Mouse (Mus musculus) heart, postnatal 14 days (tissue): ENCODE measurements around the gene Rhebl1. TPM values are rescaled to one million over a fixed set of nuclear protein-coding genes. Genes with fewer than 3 reads are reported as not detected.

Experiments used
- DNase-seq, 2 experiments: peaks; one replicate each; pipeline ENCODE4 v3.0.0; 2021 to 2022
- intact Hi-C: fragments of 180-260 bp; cut with DNase I; formaldehyde crosslinking; loops from one replicate; pipeline ENCODE4 v1.15.1; 2025
- total RNA-seq, 2 experiments: library from RNA; stranded (reverse); gene quantifications; 2 replicates each; pipeline ENCODE4 v1.2.3; 2021

Rhebl1 gene
- total RNA-seq, 2 experiments from 2014 or later: 1.6 to 2.0 TPM

DNA sequence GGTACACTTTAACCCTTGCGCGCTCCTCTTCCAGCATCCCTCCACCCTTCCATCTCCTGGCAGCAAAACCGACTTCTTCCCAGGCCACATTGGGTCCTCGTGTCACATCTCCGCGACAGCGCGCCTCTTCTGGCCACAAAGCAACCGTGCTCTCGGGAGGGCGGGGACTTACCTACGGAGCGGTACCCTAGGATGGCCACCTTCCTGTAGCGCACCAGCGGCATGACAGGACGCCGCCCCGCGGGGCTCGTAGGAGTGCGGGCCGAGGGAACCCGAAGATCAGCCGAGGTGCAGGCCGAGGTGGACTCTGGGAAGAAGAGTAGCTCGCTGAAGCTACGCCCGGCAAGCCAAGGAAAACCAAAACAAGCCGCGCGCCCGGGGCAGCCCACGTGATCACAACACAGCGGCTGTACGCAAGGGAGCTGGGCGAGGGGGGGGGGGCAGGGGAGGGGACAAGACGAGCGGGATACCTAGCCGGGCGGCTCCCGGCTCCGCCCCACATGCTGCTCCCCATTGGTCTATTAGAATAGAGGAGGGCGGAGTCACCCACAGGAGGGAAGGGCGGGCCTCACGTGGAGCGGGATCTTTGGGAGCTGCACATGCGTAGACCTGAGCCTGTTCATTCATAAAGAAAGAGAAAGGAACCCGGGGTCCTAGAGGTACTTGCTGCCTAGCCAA is 13.2 kb downstream of the Rhebl1 start:
- intact Hi-C loops: loop anchor here (2.0 kb wide), 1 partner anchor 48 kb away; no protein-coding TSS in a partner anchor
- DNase-seq: peak; percentile 84 to 86

DNA sequence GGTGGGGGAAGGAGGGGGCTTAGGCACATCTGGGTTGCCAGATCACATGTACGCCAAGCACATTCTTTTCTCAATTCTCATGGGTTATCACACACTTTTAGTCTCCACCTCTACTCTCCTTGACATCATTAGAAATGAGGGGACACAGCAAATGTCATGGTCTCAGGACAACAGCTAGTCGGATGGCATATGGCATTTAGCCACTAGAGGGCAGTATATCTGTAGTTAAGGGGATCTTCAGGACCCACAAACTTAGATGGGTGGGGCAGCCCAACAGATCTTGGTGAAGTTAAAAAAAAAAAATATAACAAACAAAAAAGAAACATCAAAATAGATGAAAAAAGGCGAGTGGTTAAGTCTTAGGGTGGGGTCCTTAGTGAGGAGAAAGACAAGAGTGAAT is 17.0 kb downstream of the Rhebl1 start:
- DNase-seq: peak; percentile 49 to 82
- intact Hi-C loops: loop anchor here (2.0 kb wide), 2 partner anchors 25 to 117 kb away; no protein-coding TSS in a partner anchor

DNA sequence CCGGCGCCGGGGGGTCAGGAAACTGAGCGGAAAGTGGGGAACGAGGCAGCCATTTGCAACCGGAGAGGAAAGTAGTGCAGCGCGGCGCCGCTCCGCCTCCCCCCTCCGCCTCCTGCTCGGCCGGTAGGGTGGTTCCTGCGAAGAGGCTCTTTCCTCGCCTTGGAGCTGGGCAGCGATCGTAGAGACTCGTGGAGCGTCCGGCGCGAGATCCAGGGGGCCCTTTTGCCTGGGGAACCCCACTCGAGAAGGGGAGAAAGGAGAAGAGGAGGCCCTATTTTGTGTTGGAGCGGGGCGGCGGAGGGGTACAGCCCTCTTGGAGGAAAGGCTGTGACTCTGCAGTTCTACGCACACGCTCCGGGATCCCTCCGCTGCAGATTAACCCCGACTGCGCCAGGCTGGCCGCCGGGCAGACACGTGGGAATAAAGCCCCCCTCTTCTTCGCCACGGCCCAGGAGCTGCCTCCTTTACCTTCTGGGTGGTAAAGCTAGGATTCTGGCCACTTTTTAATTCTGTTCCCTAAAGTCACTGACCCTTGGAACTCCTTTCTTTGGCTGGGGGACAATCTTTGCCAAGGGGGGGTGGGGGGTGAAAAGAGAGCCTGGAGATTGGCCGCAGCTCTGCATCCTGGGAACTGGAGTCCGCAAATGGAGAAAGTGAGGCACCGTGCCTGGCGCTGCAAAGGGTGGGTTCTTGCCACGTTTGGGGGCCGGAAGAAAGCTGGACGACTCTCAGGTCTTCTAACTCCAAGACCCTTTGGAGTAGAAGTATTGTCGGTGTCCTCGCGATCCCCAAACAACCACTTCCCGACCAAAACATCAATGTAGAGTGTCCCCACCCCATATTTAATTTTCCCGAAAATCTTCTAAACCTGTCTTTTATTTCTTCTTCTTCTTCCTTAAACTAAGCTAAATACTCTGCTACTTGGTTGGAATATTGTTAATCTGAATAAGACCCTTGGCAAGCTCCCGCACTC is 22.1 kb downstream of the Rhebl1 start:
- DNase-seq: peak; percentile 89 to 92
- intact Hi-C loops: no loop called here

DNA sequence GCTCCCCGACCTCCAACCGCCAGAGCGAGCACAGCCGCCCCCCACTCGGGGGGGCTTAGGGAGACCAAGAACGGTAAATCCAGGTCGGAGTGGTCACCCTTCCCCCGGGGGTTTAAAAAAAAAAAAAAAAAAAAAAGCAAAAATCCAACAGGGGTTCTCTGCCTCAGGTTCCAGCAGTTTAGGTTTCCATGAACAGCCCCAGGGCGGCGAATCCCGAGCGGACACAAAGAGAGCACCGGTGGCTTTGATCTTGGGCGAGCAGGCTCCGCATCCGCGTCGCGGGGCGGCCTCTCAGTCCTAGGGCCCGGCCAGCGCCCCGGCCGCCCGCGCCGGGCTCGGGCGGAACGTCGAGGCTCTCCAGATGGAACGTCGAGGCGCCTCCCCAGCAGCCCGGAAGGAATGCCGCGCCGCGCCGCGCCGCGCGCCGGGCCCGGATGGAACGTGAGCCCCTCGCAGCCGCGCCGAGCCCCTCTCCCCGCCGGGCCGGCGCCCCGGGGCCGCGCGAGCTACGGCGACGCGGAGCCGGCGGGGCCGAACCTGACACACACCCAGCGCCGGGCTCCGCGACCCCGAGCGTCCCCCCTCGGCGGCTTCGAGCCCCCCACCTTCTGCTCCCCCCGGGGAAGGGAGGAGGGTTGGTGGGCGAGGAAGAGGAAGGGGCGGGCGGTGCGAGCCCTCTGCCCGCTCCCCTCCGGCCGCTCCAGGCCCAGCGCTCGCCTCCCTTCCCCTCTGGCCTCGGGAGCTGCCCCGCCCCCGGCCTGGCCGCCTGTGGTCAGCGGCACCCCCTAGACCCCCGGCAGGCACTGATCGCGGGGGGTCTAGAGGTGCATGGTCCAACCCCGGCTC is 23.0 kb downstream of the Rhebl1 start, which contains the start of gene Kmt2d:
Gene Kmt2d, minus strand, starts transcription at position 135 of the 846 bp plus-strand sequence.
- intact Hi-C loops: no loop called here

DNA sequence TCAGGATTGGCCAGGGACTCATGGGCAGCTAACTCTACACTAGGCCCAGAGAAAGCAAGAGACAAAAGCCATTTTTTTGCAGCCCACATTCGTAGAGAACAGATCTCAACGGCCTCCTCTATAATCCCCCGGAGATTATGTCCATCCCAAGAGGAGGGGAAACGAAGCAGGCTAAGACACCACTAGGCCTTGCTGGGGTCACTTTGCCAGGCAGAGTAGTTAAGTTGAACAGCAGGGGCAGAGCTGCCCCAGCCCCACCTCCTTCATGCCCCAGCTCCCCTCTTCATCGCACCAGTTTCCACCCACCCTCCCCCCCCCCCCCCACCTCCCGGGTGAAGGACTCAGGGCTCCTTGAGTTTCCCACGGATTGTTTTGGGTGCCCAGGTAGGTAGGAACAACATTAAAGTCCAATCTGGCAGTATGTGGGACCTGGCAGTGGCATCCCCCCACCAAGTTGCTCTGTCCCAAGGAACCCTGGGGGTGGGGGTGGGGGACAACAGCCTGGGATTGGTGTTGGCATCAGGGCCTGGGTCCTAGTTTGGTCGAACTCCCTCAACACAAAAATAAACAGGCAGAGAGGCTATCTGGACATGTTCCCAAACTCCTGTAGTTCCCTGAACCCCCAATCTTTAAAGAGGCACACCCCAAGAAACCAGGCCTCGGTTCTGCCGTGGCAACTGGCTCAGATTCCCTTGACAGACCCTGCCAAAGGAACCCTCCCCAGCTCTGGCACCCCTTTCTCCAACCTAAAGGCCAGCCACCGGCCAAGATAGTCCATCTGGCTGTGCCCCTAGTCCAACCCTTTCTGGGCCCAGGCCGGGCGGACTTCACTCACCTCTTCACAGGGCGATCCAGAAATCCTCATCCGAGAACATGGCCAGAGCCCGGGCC is 23.9 kb downstream of the Rhebl1 start:
- DNase-seq: peak; percentile 47 to 51
- intact Hi-C loops: no loop called here

More for the DNA sequence above, 23.0 kb downstream of the Rhebl1 start, which contains the start of gene Kmt2d:
- peak; percentile 47 to 68 for DNase-seq

- intact Hi-C loops: loop anchor here (5.0 kb wide), 1 partner anchor 37 kb away; the partner anchor contains the start of gene Prkag1
- peak in 1 of 2 experiments; percentile 34 for DNase-seq
Observed at GRCm38 (mm10) chr15:98869342-98870178, 24.8 kb downstream of the Rhebl1 start.

DNA sequence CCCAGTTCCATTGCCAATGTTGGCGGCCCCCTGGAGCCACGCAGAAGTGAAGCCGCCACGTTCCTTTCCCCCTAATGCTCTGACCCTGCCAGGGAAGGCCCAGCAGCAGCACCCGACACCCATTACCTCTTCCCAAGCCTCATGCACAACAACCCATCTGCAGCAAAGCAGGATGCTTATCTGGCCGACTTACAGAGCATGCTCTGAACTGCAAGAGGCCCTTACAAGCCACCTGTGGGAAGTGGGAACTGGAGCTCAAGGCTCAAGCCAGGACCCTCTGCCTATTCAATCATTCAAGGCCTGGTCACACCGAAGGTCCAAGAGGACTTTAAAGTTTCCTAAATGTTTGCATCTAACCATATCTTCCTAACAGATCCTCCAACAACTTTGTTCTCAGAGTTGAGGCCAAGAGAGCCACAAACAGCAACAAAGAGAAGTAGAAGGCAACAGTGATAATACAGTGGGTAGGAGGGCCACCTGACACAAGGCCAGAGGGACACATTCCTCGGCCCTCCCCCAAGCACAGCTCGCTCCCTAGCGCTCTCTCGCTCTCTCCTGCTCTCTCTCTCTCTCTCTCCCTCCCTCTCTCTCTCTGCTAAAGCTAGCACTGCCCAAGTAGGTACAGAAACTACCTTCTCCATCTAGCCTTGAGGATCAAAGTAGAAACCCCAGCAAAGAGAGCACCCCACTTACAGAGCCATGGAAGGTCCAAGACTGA is 25.8 kb downstream of the Rhebl1 start:
- peak in 1 of 2 experiments; percentile 17 for DNase-seq

GRCm38 (mm10) chr15:98867321-98867720 is 27.0 kb downstream of the Rhebl1 start:
- peak; percentile 49 to 63 for DNase-seq
- intact Hi-C loops: loop anchor here (5.0 kb wide), 1 partner anchor 35 kb away; the partner anchor contains the start of gene Prkag1

More for the DNA sequence above, 25.8 kb downstream of the Rhebl1 start:
- intact Hi-C loops: loop anchor here (5.0 kb wide), 1 partner anchor 36 kb away; the partner anchor contains the start of gene Prkag1

- no peak for DNase-seq
- intact Hi-C loops: loop anchor here (5.0 kb wide), 1 partner anchor 34 kb away; the partner anchor contains the start of gene Prkag1
Observed at GRCm38 (mm10) chr15:98866501-98866900, 27.8 kb downstream of the Rhebl1 start.

GRCm38 (mm10) chr15:98865771-98866170 is 28.6 kb downstream of the Rhebl1 start:
- no peak for DNase-seq
- intact Hi-C loops: loop anchor here (5.0 kb wide), 1 partner anchor 33 kb away; the partner anchor contains the start of gene Prkag1

DNA sequence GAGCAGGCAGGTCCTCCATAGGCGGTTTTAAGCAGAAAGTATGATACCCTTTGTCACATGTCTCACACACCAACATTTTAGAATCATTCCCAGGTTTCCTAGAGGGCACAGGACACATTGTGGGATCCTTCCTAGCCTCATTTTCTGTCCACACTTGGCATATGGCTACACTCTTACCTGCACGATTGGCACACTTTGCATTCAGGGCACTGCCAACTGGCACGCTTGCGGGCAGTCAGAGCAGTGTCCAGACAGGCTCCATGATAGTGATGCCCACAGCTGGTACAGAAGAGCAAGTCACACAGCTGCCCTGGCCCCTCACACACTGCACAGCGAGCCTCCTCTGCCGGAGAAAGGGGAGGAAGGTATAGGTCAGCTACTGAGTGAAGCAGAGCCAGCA is 29.4 kb downstream of the Rhebl1 start:
- no peak for DNase-seq
- intact Hi-C loops: loop anchor here (5.0 kb wide), 1 partner anchor 33 kb away; the partner anchor contains the start of gene Prkag1

DNA sequence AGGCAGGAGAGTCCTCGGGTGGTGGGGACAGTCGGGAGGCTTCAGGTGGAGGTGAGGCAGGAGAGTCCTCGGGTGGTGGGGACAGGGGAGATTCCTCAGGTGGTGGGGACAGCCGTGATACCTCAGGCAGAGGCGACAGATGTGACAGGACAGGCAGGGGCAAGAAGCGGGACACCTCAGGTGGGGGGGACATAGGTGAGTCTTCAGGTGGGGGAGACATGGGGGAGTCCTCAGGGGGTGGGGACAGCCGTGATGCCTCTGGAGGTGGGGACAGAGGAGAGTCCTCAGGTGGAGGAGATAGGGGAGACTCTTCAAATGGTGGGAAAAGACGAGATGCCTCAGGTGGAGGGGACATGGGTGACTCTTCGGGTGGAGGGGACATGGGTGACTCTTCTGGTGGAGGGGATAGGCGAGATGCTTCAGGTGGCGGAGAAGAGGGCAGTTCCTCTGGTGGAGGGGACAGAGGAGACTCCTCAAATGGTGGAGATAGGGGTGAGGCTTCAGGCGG is 30.8 kb downstream of the Rhebl1 start:
- intact Hi-C loops: no loop called here
- no peak for DNase-seq

GRCm38 (mm10) chr15:98861701-98862410 is 32.5 kb downstream of the Rhebl1 start:
- intact Hi-C loops: no loop called here
- peak in 1 of 2 experiments; percentile 5 for DNase-seq

GRCm38 (mm10) chr15:98860921-98861320 is 33.4 kb downstream of the Rhebl1 start:
- DNase-seq: no peak
- intact Hi-C loops: no loop called here

DNA sequence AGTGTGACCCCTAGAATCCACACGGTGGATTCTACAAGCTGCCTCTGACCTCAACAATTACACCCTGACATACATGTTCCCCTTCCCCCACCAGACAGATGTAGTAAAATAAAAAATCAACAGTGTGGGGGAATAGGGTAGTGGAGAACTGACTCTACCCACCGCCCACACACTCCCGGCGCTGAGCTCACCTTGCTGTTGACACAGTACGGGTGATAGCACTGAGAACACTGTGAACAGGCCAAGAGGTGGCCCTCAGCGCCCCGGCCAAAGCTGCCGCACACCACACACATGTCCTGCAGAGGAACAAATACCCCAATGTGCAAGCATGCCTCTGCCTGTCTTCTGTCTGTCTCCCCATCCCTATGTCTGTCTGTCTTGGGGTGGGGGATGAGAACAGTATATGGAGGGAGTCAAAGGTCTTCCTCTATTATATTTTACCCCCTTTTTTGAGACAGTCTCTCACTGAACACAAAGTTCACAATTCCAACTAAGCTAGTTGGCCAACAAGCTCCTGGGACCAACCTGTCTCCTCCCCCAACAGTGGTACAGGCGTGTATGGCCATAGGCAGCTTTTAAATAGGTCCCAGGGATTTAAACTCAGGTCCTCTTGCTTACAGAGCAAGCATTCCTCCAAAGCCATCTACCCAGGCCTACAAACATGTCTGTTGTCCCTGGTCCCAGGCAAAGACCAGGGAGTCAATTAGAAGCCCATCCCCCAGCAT is 34.9 kb downstream of the Rhebl1 start:
- no peak for DNase-seq
- intact Hi-C loops: no loop called here

DNA sequence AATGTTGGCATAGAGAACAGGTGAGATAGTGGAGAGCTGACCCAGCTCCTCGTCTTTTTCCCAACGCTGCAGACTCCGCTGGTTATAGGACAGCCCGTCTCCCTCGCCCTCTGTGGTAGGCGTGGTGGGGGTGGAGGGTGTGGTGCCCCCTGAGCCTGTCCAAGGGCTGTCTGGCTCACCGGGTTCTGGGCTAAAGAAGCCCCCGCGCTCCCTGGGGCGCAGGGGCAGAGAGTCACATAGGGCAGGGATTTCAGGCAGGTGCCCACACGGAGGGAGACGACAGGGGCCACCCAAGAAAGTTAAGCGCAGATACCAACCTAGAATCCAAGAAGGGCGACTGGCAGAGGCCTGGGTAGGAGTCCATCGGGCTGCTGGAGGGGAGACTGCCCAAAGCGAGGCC is 40.1 kb downstream of the Rhebl1 start:
- no peak for DNase-seq
- intact Hi-C loops: no loop called here
